Mouse (Mus musculus) frontal cortex, postnatal 25 days (tissue): ENCODE results near the gene Otx1.

ENCODE experiments used
- DNase-seq, 2 experiments: peaks; one replicate each; pipeline ENCODE4 v3.0.0; 2022; ENCODE audit warnings: low spot score in 2 of 2

Otx1 gene

DNA sequence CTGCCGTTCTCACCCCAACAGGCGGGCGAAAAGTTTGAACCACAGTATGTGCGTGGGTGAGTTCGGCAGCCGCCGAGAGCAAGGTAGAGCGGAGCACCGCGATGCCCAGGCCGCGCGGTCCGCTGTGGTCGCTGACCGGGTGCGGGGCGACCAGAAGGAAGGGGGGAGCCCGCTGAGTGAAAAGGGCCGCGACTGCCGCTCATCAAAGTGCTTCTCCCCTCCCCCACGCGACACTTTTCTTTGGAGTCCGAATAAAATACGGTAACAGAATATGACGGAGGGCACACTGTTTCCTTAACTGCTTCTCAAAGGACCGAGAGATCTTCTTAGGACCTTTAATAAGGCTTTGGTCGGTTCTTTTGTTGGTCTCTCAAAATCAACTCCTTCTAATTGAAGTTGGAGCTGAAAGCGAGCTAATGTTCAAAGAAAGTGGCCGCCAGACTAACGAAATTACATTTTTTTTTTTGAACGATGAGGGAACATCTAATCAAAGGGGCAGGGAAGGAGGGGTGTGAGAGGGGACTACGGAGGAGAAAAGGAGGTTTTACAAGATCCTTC, at the start of gene Otx1:
Otx1 (minus strand) TSS at position 115 of the 558 bp plus-strand sequence.
- no peak for DNase-seq

DNA sequence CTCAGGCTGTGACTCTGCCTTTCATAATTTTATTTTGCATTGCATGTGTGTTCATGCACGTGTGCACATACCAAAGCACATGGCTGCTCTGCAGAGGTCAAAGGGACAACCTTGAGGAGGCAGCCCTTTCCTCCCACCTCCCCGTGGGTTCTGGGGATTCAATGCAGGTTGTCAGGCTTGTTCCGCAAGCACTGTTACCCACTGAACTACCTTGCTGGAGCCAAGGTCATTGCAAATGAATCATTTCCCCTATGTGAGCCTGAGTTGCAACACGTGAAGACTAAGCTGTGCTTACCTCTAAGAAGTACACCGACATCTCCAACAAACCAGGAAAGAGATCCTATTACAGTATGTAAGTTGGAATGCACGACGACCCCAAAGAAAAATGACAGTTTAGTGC, 48.2 kb upstream of the Otx1 start:
- no peak for DNase-seq

DNA sequence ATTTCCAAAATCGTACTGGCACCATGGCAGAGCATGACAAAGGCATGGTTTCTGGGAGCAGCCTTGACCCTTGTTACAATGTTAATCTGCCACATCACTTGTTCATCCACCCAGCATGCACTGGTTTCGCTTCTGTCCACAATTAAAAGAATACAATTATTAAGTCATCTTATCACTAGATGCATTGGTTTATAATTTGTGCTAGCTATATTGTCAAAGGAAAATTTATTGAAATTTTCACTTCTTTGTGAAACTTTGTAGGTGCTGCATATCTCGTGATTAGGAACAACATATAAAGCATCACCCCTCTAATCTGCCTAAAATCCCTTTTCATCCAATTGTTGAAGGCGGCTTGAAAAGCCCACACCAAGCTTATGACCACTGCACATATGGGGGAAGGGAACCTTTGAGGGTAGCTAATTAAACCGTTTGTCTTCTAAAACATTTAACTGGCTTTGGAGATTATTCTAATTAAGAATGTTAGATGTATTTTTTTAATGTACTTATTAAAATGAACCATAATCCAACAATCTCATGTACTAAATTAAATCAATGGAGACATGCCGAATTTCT, 37.2 kb upstream of the Otx1 start:
- DNase-seq: no peak

DNA sequence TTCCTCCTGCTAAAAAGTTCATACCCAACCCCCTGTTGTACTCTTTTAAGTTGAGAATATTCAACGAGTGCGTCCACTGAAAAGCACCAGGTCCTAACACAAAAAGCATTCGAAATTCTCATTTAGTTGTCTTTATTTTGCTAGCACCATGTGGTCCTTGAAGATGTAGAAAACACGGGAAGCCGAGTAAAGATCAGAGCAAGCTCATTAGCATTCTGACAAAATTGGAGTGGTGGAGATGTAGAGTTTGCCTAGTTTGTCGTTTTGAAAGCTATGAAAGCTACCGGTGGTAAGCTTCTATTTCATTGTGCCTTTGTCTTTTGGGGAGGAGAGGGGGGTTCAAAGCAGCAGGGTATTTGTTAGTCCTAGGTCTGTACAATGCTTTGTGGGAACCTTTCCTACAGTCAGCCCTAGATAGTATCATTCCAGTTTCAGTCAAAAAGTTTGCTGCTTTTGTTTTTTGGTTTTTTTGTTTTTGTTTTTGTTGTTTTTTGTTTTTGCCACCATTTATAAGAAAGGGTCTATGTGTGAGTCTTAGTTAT, 31.9 kb upstream of the Otx1 start:
- DNase-seq: no peak

DNA sequence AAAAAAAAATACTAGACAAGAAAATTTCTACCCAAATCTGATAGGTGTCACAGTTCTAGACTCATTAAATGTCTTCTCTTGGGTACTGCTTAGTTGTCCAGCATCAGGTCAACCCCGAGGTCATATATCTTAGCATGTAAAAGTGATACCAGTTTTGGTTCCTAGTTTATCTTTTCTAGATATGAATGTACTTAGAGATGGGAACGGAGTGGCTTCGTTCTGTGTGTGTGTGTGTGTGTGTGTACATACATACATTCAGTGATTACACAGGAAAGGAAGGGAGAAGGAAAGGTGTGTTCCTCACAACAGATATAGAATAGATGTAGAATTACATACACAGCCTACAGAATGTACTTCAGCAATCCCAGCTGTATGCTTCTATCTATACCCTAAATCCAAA, 30.9 kb upstream of the Otx1 start:
- no peak for DNase-seq

DNA sequence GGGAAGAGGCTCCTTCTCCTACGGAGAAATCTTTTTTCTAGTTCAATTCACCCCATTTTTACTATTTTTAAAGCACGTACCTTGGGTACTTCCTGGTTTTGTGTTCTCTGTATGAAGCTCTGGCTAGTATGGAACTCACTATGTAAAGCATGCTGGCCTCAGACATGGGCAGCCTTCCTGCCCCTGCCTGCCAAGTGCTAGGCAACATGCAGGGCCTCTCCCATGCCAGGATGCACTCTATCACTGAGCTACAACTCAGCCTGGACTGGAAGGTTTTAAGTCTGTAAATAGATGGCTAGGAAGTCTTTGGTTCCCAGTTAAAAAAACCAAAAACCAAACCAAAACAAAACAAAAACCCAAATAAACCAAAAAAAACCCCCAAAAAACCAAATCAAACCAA, 17.9 kb upstream of the Otx1 start:
- no peak for DNase-seq

DNA sequence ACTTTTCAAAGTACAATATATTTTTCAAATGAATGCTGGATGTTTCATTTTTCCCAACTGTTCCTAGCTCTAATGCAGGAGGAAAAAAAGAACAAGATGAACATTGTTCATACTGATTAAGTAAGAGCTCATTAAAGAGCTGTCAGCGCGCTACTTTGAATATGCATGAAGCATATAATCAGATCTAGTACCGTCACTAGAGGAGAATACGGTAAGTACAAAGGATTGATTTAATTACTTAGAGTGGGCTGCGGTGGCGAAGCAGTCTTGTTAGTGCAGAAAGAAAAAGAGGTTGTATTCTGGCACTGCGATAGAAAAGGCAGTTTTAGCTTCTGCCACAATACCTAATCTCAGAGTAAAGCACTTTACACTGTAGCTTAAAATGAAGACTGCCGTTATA, 14.7 kb upstream of the Otx1 start:
- no peak for DNase-seq

DNA sequence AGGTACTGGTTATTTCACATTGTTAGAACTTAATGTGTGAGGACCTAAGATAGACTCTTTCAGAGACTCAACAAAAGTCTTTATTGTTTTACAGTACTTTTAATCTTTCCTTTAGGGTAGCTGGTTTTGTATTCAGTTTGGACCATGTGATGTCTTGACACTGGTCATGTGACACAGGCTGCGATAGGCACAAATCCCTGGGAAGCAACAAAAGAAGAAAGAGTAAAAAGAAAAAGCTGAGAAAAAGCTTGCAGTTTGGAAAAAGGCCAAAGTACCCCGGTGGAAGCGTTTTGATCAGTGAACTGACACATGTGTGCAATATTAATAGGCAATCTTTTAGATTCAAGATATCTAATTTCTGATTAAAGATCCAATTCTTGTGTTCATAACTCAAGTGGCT, 13.6 kb upstream of the Otx1 start:
- no peak for DNase-seq

DNA sequence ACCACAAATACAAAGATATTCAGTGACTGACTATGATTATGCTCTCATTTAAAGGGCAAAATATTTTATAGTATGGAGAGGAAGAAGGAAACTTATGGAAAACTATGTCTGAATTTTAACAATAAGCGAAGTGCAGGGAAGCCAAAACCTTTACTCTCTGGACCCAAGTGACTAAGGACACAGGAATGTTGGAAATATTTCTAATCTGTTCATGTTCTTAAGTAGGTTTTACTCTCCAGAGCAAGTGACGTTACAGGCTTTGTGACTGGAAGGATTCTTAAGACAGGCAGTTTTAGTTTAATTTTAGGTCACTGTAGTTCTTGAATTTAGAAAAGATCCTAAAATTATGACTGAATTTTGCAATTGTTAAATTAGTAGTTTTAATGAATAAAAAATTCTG, 6.1 kb upstream of the Otx1 start:
- DNase-seq: no peak

DNA sequence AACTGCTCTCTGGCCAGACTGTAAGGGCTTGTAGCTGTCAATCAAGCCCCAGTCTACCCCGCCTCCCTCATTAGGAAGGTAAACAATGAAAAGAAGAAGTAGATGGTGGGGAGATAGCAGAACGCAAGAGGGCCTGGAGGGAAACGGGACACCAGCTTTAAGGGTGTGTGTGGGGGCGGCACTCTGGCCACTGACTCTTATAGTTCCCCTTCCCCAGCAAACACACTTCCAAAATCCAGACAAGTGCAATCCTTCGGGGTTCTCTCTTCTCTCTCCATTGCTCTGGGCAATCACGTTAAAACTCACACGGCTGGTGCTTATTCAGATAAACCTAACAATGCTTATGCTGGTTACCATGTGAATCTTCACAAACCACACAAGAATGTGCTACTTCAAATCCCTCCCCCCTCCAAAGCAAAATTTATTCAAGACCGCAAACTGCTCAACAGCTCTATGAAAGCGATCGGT, 5.5 kb upstream of the Otx1 start:
- DNase-seq: no peak

DNA sequence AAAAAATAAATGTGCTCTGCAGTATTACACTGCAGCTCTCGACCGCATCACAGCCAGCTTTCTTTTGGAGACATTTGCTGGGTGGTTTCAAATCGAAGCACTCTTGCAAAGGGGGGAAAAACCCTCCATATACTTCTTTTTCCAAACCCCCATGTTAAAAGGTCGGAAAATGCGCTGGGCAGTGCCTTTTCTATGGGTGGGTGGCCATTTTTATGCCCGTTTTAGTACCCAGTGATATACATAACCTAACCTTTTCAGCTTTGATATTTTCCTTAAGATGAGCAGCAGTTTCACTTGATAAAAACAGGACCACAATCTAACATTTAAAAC, 5.0 kb upstream of the Otx1 start:
- no peak for DNase-seq

DNA sequence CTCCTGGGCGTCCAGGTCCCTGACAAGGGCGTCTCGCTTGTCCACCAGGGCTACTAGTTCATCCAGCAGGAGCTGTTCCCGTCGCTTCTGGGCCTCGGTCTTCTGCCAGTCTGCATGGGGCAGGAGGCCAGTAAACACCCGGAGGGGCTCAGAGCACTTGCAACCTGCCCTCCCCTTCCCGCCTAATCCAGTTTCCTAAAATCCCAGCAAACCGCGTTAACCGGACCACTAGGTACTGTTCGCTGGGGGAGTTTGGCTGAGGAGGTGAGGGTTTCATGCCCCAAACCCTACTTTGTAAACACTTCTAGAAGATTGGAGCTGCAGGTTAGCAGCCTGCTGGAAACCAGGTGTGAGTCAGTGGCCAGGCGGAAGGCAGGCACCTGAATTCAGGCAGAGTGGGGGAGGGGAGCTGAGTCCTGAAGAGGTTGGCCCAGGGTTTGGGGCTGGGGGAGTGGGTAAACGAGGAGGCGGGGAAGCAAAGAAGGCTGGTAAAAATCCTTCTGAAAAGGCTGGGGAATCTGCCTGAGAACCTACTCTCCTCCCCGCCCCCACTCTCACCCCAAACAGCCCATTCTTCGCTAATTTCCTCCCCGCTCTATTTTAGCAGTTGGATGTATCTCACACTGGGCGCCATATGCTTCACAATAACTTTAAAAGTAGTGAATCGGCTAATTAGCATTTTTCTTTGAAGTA, 4.5 kb upstream of the Otx1 start:
- no peak for DNase-seq

DNA sequence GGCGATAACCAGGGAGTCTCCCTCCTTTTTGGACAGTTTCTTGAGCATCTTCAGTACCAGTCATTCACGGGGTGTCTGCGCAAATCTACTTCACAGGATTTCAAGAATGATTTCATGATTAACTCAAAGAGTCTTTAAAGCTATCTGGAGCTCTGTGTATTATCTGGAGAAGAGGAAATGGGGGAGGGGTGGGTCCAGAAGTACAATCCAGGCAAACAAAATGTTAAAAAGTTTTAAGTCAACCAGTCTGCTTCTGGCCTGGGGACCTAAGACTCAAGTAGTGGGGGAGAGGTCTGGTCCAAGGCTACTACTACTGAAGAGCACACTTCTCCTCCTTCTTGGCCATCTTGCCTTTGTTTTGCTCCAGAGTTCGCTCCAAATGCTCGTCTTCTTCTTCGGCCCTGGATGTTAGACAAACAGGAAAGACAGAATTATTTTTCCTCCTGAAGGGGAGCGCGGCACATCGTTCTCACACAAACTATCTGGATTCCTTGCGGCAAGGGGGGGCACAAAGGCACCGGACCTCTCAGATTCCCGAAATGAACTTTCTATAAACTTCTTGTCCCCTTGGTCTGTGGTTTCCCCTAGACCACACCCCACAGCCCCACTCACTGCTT, 3.9 kb upstream of the Otx1 start:
- DNase-seq: no peak

DNA sequence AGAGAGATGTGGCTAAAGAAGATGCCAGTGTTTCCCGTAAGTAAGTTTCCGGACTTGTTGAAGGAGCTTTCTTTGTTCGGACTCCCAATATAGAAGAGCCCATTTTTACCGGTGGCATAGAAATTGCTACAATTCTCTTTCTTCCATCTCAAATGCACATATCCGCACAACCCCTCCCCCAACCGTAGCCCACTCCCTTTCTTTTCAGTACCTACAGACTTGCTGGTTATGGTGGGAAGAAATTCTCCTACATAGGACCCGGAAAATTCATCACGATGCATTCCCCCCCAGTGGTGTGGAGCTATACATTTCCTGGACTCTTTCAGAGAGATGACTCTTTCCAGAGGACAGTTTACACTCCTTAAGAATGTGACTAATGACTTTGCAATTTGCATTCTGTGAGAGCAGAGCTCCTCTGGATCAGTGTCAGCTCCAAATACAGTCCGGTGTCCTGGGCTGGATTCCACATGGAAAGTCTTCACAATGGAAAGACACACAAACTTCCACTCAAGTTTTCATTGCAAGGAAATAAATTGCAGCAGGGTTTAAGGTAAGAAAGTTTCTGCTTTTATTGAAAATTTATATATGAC, 2.7 kb upstream of the Otx1 start:
- DNase-seq: no peak

DNA sequence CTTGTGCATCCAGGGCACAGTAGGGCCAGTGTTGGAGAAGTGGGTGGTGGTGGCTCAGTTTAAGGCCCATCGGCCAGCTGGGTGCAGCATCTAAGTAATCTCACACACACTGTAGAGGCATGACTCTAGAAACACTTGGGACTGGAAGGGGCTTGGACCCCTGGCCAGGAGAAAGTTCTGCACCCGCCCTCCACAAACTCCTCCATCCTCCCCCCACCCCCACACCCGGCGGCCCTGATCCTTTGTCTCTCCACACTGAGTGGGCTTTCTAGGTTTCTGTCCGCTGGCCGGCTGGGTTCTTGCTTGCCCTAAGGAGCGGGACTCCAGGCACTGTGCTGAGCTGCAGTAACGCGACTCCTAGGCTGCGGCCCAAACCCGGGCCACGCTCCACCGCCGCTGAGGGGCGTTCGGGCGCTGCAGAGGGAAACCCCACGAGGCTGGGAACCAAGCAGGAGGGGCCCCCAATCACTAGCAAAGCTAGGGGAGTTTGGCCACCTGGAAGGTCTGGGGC, 1.7 kb upstream of the Otx1 start:
- DNase-seq: no peak

DNA sequence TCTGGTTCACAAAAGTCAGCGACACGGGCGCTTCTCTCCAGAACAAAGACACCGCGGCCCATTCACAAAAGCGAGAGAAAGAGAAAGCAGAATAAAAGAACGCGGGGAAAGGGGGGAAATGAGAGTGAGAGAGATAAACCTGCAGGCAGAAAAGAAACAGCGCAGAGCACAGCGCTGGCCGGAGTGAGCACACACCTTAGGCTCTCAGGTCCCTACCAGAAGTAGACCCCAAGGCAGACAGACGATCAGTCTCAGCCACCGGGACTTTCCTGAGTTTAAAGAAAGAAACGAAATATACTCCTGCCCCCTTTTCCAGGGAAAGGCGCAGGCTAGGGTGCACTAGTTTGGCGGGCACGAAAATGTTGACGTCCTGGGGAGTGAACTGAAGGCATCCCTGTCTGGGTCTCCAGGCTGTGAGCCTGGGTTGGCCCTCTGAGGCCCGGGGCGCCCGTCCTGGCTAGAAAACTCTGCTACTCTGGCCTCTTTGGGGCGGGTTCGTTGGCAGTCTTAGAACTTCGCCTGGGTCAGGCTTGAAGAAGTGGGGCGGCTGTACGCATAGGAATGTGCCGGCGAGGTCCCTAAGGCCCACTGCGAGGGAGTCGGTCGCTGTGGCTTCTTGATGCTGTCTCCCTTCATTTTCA, 764 bp upstream of the Otx1 start:
- peak in 1 of 2 experiments; percentile 19 for DNase-seq

DNA sequence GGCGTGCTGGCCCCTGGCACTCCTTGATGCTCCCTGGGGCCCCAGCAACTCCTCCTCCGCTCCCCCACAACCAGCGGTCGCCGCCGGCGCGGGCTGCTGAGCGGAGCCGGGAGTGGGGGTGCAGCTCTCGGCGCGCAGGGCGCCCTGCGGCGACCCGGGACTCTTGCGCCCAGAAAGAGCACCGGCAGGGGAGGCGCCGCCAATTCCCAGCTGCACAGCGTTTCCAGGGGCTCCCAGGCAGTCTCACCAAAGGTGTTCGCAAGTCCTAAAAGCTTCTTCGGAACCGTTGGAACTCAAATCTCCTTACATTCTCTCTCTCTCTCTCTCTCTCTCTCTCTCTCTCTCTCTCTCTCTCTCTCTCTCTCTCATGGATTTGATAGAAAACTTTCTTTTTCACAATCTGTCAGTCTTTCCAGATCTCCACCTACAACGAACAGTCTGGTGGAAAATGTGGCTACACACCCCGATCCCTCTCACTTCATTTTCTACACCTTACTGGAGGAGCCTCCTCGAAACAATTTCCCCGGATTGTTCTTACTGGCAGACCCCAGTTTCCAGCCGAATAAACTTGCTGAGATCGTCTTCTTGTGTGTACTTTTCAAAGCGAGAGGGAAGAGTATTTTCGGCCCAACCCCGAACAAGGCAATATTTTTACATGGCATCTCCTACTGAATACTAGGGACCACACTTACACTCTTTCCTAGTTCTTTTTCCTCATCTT, 475 bp downstream of the Otx1 start:
- no peak for DNase-seq

DNA sequence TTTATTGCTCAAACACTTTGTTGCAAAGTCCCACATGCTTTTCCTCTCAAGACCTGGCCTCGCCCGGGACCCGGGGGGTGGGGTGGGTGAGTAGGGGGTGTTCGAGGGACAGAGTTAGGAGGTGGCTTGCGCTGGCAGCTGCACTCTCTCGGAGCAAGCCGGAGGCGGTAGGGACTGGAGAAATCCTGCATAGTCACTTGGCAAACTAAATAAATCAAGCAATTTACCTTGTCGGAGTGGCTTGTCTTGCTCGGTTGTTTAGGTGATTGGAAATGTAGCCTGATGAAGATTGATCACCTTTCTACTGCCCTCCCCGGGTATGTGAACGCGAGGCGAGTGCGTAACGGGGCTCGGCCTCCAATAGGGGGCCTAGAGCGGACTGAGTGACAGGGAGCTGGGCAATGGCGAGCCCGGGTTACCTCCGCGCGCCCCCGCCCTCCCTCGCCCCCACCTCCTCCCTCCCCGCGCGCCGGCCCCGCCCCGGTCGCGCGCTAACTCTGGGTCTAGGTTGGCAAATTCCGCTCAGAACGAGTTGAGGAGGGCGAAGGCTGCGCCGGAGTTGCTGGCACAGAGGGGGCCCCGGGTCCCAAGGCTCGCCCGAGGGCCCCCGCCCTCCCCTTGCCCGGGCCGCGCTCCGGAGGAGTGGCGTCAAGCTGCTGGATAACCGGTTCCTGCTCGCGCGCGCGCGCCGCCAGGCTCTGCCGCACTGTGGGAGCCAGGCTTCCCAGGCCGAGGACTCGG, 1.2 kb downstream of the Otx1 start:
- peak in 1 of 2 experiments; percentile 39 for DNase-seq

DNA sequence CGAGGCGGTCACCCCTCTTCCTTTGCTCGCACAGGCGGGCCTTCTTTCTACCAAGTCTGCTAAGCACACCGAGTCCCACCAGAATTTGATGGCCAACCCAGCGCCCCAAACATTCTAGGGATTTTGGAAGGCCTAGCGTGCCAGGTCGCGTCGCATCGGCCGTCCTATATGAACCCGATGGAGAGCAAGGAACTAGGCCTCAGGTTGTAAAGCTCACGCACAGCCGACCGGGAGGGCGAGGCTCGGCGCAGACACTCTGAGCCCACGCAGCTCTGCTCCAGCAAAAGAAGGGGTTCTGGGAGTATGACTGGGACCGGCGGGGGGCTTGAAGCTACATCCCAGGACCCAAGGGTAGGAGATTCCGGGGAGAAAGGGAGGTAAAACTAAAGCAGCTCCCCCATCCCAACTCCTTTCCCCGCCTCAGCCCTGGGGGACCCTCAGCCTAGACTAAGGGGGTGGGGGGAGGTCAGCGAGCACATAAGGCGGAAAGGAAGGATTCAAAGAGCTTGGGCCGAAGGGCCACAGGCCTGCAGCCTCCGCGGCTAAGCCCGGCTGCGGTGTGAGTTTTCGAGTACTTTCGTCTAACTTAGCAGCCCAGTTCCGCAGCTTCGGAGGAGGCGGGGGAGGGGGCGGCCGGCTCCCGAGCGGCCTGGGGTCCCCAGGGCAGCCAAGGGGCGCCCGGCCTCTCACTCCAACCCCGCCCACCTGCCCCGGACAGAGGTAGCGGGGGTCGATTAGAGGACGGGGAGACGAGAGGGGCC, 2.2 kb downstream of the Otx1 start:
- no peak for DNase-seq
